Mouse (Mus musculus): ENCODE results near the gene Tmem140. TPM values are rescaled to one million over a fixed set of nuclear protein-coding genes. Genes with fewer than 3 reads are reported as not detected.

The Tmem140 gene
- polyA plus RNA-seq, 1 experiment from 2014 or later, result 1.6 TPM

DNA sequence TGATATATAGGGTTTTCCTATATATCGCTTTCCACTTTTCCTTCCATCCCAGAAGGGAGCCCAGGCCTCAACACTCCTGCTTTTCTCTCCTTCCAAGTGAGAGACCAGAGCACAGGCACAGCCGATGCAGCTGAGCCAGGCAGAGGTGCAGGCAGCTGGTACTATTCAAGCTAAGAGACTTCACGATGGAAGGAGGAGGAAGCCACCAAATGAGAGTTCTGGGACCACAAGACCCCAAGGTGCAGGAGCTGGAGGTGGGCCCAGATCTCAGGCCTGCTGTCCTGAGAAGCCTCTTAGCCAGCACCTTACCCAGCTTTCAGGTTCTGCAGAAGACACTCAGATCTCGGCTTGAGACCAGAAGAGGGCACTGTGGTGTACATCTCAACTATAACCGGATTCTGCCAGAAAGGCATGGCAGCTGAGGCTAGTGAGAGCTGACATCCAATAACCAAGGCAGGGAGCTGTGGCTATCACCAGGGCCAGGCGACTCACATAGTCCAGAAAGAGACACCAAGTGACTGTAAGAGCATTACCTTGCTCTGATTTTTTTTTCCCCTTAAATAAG, 17.0 kb downstream of the Tmem140 start:
- DNase-seq (ENCODE audit: low spot score) (no peak), ATAC-seq (ENCODE audit: insufficient number of reproducible peaks, low FRiP score, low TSS enrichment, low read depth) (no peak)
- H3K4me1 ChIP-seq (ENCODE audit: control insufficient read depth, insufficient read depth, low read length), result peaks cover 8% of the 10 kb centered on the region
- no peaks in the 10 kb centered on the region for H3K9me3 ChIP-seq (ENCODE audit: control insufficient read depth, low read length)
- no peak overlapping the region for H3K4me3 ChIP-seq (ENCODE audit: low read depth, low read length)
- H3K36me3 ChIP-seq (ENCODE audit: control insufficient read depth, insufficient read depth, low read length), result no peaks in the 10 kb centered on the region
- no peak overlapping the region for H3K4me2 ChIP-seq (ENCODE audit: low read depth, severe bottlenecking)
- 62% methylated on average over 6 of the region's 6 CpGs for WGBS
- H3K27me3 ChIP-seq (ENCODE audit: control insufficient read depth, insufficient read depth, low read length), result no peaks in the 10 kb centered on the region
- no peak overlapping the region for H3K27ac ChIP-seq (replicated peaks; ENCODE audit: low read depth, low read length)
- H3K9ac ChIP-seq (ENCODE audit: low read length), result no peak overlapping the region; the same call in 1 of the 2 replicates

GRCm38 (mm10) chr6:34884724-34885123, 21.8 kb downstream of the Tmem140 start:
- Histone ChIP-seq H3K4me3 (ENCODE audit: low read depth, low read length) (no peak overlapping the region), H3K27me3 (ENCODE audit: control insufficient read depth, insufficient read depth, low read length) (no peaks in the 10 kb centered on the region), H3K36me3 (ENCODE audit: control insufficient read depth, insufficient read depth, low read length) (no peaks in the 10 kb centered on the region; the same call in 1 of the 2 replicates), H3K9ac (ENCODE audit: low read length) (no peak overlapping the region), H3K27ac (replicated peaks; ENCODE audit: low read depth, low read length) (no peak overlapping the region), H3K9me3 (ENCODE audit: control insufficient read depth, low read length) (no peaks in the 10 kb centered on the region), H3K4me1 (ENCODE audit: control insufficient read depth, insufficient read depth, low read length) (no peaks in the 10 kb centered on the region), H3K4me2 (ENCODE audit: low read depth, severe bottlenecking) (no peak overlapping the region)
- no peak for ATAC-seq (ENCODE audit: insufficient number of reproducible peaks, low FRiP score, low TSS enrichment, low read depth)
- DNase-seq (ENCODE audit: low spot score), result no peak
- WGBS, result 84% methylated on average over 7 of the region's 7 CpGs

DNA sequence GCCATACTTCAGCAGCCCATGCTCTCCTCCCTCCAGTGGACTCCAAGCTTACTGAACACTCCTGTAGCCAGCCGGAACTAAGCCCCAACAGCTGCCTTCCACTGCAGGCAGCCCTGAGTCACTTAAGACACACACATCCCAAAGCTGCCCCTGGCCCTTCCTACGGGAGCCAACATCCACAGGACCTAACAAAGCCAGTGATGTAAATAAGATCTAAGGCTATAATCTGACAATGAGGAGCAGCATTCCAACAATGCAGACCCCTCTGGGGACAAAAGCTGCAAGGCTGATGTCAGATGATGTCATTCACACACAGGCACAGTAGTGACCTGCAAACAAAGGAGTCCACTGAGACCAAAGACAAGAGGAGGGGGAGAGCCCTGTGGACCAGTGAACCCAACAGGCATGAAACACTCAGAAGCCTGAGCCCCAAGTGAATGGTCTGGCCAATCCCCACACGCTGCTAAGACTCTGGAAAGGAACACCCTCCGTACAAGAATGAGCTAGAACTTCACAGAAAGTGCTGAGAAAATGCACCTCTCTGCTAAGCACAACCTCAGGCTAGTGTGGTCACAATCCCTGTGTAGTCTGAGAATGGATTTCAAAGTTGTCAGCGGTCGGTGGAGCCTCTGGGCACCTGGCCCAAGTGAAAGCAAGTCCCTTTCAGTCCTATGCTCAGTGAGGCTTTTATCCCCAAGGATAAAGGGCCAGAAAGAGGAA, 24.3 kb downstream of the Tmem140 start:
- peaks cover 7% of the 10 kb centered on the region for H3K36me3 ChIP-seq (ENCODE audit: control insufficient read depth, insufficient read depth, low read length)
- ATAC-seq (ENCODE audit: insufficient number of reproducible peaks, low FRiP score, low TSS enrichment, low read depth) (no peak; the same call in 1 of the 2 replicates), DNase-seq (ENCODE audit: low spot score) (no peak)

GRCm38 (mm10) chr6:34889185-34889584, 26.2 kb downstream of the Tmem140 start:
- H3K4me1 ChIP-seq (ENCODE audit: control insufficient read depth, insufficient read depth, low read length), result no peaks in the 10 kb centered on the region
- H3K4me3 ChIP-seq (ENCODE audit: low read depth, low read length), result no peak overlapping the region
- H3K9me3 ChIP-seq (ENCODE audit: control insufficient read depth, low read length), result no peaks in the 10 kb centered on the region
- no peak overlapping the region for H3K27ac ChIP-seq (replicated peaks; ENCODE audit: low read depth, low read length)
- no peaks in the 10 kb centered on the region for H3K27me3 ChIP-seq (ENCODE audit: control insufficient read depth, insufficient read depth, low read length)
- ATAC-seq (ENCODE audit: insufficient number of reproducible peaks, low FRiP score, low TSS enrichment, low read depth) (no peak), DNase-seq (ENCODE audit: low spot score) (no peak)
- WGBS, result 74% methylated on average over 4 of the region's 4 CpGs
- H3K9ac ChIP-seq (ENCODE audit: low read length), result no peak overlapping the region
- H3K4me2 ChIP-seq (ENCODE audit: low read depth, severe bottlenecking), result no peak overlapping the region
- H3K36me3 ChIP-seq (ENCODE audit: control insufficient read depth, insufficient read depth, low read length), result peaks cover 12% of the 10 kb centered on the region

More for the DNA sequence above, 24.3 kb downstream of the Tmem140 start:
- H3K9me3 ChIP-seq (ENCODE audit: control insufficient read depth, low read length), result no peaks in the 10 kb centered on the region
- H3K27ac ChIP-seq (replicated peaks; ENCODE audit: low read depth, low read length), result no peak overlapping the region
- no peaks in the 10 kb centered on the region for H3K27me3 ChIP-seq (ENCODE audit: control insufficient read depth, insufficient read depth, low read length)
- WGBS, result 93% methylated on average over 6 of the region's 6 CpGs
- H3K9ac ChIP-seq (ENCODE audit: low read length), result no peak overlapping the region
- no peak overlapping the region for H3K4me3 ChIP-seq (ENCODE audit: low read depth, low read length)
- H3K4me2 ChIP-seq (ENCODE audit: low read depth, severe bottlenecking), result no peak overlapping the region
- H3K4me1 ChIP-seq (ENCODE audit: control insufficient read depth, insufficient read depth, low read length), result no peaks in the 10 kb centered on the region

DNA sequence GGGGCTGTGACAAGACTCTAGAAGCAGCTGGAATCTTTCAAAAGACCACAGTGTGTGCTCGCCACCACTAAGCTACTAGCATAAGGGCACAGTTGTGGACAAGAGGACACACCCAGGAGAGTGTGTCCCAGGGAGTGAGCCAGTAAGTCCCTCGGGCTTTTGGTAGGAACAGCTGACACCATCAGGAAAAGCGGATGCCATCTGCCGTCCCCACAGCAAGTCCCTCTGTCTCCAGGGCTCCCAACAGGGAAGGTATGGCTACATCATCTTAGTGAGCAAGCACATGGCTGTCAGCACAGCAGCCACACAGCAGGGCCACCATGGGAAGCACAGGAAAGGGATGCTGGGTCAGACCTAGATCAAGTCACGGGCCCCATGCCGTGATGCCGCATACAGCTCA, 32.6 kb downstream of the Tmem140 start:
- H3K4me1 ChIP-seq (ENCODE audit: control insufficient read depth, insufficient read depth, low read length), result no peaks in the 10 kb centered on the region
- H3K9ac ChIP-seq (ENCODE audit: low read length), result no peak overlapping the region
- no peaks in the 10 kb centered on the region for H3K9me3 ChIP-seq (ENCODE audit: control insufficient read depth, low read length)
- ATAC-seq (ENCODE audit: insufficient number of reproducible peaks, low FRiP score, low TSS enrichment, low read depth) (no peak), DNase-seq (ENCODE audit: low spot score) (no peak)
- H3K27ac ChIP-seq (replicated peaks; ENCODE audit: low read depth, low read length), result no peak overlapping the region
- H3K27me3 ChIP-seq (ENCODE audit: control insufficient read depth, insufficient read depth, low read length), result no peaks in the 10 kb centered on the region
- no peak overlapping the region for H3K4me2 ChIP-seq (ENCODE audit: low read depth, severe bottlenecking)
- WGBS, result 85% methylated on average over 7 of the region's 7 CpGs
- no peak overlapping the region for H3K4me3 ChIP-seq (ENCODE audit: low read depth, low read length)
- peaks cover 14% of the 10 kb centered on the region for H3K36me3 ChIP-seq (ENCODE audit: control insufficient read depth, insufficient read depth, low read length)

DNA sequence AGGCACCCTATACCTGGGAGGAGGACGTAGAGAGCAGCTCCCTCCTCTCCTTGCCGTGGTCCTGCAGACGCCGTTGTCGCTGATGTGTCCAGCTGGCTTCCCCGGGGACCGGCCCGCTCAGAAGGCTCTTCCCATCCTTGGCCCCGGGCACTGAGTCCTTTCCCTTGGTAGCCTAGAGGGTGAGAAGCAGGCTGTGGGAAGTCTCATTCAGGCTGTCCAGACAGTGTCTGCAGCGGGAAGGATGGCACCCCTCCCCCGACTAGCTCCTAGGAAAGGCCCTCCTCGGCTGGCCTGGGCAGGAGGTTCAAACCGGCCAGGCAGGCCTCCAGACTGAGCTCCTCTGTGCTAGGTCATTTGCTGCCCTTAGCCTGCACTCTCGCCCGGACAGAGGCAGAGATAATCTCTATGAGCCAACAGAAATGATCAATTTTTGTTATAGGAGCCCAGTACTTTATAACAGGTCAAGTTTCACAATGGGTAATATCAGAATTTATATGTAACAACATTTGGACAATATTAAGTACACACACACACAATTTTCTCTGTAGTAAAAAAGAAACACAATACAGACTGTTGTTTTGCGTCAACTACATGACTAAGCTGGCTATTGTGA, 33.3 kb downstream of the Tmem140 start:
- no peaks in the 10 kb centered on the region for H3K9me3 ChIP-seq (ENCODE audit: control insufficient read depth, low read length)
- no peak overlapping the region for H3K9ac ChIP-seq (ENCODE audit: low read length)
- H3K4me2 ChIP-seq (ENCODE audit: low read depth, severe bottlenecking), result no peak overlapping the region
- no peak overlapping the region for H3K27ac ChIP-seq (replicated peaks; ENCODE audit: low read depth, low read length)
- no peak overlapping the region for H3K4me3 ChIP-seq (ENCODE audit: low read depth, low read length)
- DNase-seq (ENCODE audit: low spot score) (no peak), ATAC-seq (ENCODE audit: insufficient number of reproducible peaks, low FRiP score, low TSS enrichment, low read depth) (no peak; the same call in 1 of the 2 replicates)
- 58% methylated on average over 16 of the region's 16 CpGs for WGBS
- no peaks in the 10 kb centered on the region for H3K27me3 ChIP-seq (ENCODE audit: control insufficient read depth, insufficient read depth, low read length)
- no peaks in the 10 kb centered on the region for H3K4me1 ChIP-seq (ENCODE audit: control insufficient read depth, insufficient read depth, low read length)
- H3K36me3 ChIP-seq (ENCODE audit: control insufficient read depth, insufficient read depth, low read length), result peaks cover 12% of the 10 kb centered on the region

GRCm38 (mm10) chr6:34899127-34899526, 36.2 kb downstream of the Tmem140 start:
- DNase-seq (ENCODE audit: low spot score), result no peak
- no peak for ATAC-seq (ENCODE audit: insufficient number of reproducible peaks, low FRiP score, low TSS enrichment, low read depth)
- 84% methylated on average over 2 of the region's 2 CpGs for WGBS
- no peak overlapping the region for H3K27ac ChIP-seq (replicated peaks; ENCODE audit: low read depth, low read length)
- H3K9me3 ChIP-seq (ENCODE audit: control insufficient read depth, low read length), result no peaks in the 10 kb centered on the region
- H3K4me1 ChIP-seq (ENCODE audit: control insufficient read depth, insufficient read depth, low read length), result no peaks in the 10 kb centered on the region
- peaks cover 6% of the 10 kb centered on the region; the same call in 1 of the 2 replicates for H3K36me3 ChIP-seq (ENCODE audit: control insufficient read depth, insufficient read depth, low read length)
- H3K4me3 ChIP-seq (ENCODE audit: low read depth, low read length), result no peak overlapping the region
- no peaks in the 10 kb centered on the region for H3K27me3 ChIP-seq (ENCODE audit: control insufficient read depth, insufficient read depth, low read length)
- no peak overlapping the region for H3K9ac ChIP-seq (ENCODE audit: low read length)
- H3K4me2 ChIP-seq (ENCODE audit: low read depth, severe bottlenecking), result no peak overlapping the region

DNA sequence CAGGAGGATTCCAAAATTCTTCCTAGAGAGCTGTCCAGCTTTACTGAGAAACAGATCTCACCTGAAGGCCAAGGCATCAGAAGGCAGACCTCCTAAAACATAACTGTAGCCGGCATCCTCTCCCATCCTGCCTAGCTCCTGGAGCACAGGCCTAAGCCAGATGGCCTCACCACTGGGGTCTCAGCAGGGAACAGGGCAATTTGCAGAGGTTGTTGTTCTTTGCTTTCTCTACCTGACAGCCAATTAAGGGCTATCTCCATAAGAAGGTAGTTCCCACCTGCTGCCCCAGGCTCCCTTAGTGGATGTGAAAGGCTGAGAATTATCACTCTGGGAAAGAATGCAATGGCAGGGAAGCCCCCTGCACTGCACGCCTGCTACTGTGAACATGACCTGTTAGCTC, 38.0 kb downstream of the Tmem140 start:
- DNase-seq (ENCODE audit: low spot score) (no peak), ATAC-seq (ENCODE audit: insufficient number of reproducible peaks, low FRiP score, low TSS enrichment, low read depth) (no peak)
- Histone ChIP-seq H3K9me3 (ENCODE audit: control insufficient read depth, low read length) (no peaks in the 10 kb centered on the region), H3K27ac (replicated peaks; ENCODE audit: low read depth, low read length) (no peak overlapping the region), H3K9ac (ENCODE audit: low read length) (no peak overlapping the region), H3K4me2 (ENCODE audit: low read depth, severe bottlenecking) (no peak overlapping the region), H3K4me1 (ENCODE audit: control insufficient read depth, insufficient read depth, low read length) (no peaks in the 10 kb centered on the region), H3K27me3 (ENCODE audit: control insufficient read depth, insufficient read depth, low read length) (no peaks in the 10 kb centered on the region), H3K4me3 (ENCODE audit: low read depth, low read length) (no peak overlapping the region), H3K36me3 (ENCODE audit: control insufficient read depth, insufficient read depth, low read length) (peaks cover 5% of the 10 kb centered on the region)
- 58% methylated on average over 2 of the region's 2 CpGs for WGBS

Data from limb, embryonic 11.5 days (tissue).